Mouse (Mus musculus) thymus, adult 18-20 months (tissue): Measurements from ENCODE around the gene Slc13a1.

Experiments
- DNase-seq, 2 experiments: peaks; one replicate each; pipeline ENCODE4 v3.0.0; 2022; ENCODE audit warnings: mixed read lengths in 2 of 2

Slc13a1 gene

DNA sequence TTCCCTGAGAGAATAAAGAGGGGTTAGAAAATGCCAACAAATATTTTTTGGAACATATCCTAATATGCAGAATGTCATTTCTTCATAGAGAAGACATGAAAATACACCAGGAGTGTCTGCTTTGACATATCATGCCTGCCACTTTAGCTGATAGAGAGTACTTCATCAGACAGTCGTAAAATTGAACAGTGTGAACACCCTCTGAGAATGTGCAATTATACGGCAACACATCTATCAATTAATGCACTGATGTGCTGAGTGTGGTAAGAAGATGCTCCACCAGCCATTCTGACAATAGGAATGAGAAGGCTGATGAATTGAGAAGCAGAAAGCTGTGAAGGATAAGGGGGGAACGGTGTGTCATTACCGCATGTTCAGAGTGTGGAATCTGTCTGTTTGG, 95.1 kb downstream of the Slc13a1 start:
- no peak for DNase-seq

DNA sequence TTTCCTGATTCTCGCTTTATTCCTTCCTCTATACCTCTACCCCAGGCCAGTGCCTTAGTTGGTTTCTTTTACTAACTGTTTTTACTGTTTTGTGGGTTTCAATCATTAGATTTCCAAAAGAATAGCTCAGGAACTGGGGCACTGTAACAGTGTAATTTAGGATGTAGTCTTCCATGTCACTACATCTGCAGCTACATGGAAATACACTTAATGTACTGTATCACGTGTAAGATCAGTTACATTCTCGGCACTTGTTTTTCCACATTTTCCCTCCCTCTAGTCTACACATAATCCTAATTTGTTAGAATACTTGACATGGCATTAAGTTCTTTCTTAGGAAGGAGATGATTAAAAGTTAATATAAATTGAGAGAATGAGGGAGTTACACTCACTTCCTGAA, 108.1 kb downstream of the Slc13a1 start:
- DNase-seq: no peak

DNA sequence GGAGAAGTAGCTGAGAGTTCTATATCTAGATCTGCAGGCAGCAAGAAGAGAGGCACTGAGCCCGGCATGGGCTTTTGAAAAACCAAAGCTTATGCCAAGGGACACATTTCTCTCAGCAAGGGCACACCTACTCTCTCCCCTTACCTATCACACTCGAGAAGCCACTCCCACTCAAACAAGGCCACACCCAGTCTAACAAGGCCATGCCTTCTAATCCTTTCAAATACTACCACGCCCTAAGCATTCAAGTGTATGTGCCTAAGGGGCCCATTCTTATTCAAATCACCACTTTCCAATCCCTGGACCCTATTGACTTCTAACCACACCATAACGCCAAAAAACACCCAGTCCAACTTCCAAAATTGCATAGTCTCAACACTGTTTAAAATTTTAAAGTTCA, 112.8 kb downstream of the Slc13a1 start:
- no peak for DNase-seq

DNA sequence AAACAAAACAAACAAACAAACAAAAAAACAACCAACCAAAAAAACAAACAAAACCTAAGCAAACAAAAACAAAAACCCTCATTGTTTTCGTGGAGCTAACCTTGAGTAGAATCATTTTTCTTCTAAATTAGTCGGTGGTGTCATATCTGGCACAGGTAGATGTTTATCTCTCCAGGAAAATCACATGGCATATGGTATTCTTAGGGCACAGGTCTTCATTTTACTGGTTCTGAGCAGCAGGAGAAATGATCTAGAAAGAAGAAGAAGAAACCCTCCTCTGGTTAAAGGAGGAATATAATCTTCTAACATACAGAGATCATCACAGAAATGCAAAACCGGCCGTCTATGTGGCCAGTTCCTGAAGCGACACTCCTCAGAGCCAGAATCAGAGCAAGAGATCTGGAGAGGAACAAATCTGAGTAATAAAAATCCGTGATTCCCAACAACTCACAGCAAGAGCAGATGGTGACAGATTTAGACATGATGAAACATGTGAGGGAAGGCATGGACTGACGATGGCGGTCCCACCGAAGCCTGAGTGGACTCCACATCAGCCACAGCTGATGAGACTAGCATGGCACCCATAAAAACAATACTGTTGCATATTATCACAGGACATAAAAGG, 113.7 kb downstream of the Slc13a1 start:
- no peak for DNase-seq

DNA sequence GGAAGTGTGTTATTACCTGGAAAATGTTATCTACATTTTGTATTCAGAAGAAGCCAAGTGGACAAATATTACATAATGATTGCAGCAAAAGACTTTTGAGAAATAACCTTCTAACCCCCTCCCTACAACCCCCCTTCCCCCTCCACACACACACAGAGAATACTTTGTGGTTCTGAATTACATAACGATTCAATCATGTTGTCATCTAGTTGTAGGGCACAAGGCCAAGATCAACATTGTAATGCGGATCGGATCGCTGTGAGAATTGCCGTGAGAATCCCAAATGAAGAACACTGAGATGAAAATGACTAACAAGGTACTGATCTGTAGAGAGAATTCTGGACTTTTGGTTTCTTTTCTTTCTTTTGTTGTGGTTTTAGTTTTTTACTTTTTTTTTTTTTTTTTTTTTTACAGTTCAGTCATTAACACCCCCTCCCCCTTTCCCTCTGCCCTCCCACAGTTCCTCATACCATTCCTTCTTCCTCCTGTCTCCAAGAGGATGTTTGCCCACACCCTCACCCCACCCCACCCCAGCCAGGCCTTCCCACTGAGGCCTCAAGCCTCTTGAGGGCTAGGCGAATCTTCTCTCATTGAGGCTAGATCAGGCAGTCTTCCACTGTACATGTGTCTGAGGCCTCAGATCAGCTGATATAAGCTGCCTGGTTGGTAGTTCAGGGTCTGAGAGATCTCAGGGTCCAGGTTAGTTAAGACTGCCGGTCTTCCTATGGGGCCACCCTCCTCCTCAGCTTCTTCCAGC, 120.7 kb downstream of the Slc13a1 start:
- DNase-seq: no peak

DNA sequence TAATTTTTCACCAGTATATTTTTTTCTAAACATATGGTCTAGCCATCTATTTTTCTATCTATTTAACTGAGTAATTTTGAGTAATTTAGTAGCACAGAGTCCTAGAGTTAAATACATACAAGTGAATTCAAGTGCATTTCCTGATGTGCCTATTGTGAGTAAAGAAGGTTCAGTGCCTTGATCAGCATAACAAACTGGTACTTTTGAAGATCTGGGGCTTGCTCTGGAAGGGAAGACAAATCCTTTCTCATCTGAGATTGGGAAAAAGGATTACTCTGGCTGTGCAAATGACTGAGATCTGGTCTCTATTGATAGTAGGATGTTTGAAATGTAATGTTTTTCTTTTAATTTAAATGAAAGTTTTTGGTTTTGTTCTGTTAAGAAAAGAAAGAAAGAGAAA, 124.4 kb downstream of the Slc13a1 start:
- no peak for DNase-seq
